Mouse (Mus musculus) limb, embryonic 14.5 days (tissue): ENCODE measurements at regions not wholly inside any gene's neighbourhood (a gene's known extent, or its start where the extent isn't known, plus 50 kb on each side); places are given as distances from the start of the nearest gene placed in this dataset.

Experiments
- ATAC-seq: fragments of 200-750 bp; cut with Nextera tagmentation; 2 replicates; pipeline ENCODE4 v1.8.0; 2017; ENCODE audit warnings: low read depth, moderate number of reproducible peaks, moderate TSS enrichment; ENCODE audit not compliant: low FRiP score
- DNase-seq: peaks from one replicate; pipeline ENCODE4 v3.0.0-alpha.2; 2015; ENCODE audit warnings: low spot score
- H3K27ac ChIP-seq: fragments of 300-500 bp; sonication (generic); replicated peaks from 2 replicates; pipeline ENCODE4 v1.5.1; 2014; ENCODE audit warnings: low read depth, mild to moderate bottlenecking, low read length, moderate library complexity, mixed read lengths
- H3K27me3 ChIP-seq: fragments of 300-500 bp; sonication (generic); 2 replicates; pipeline ENCODE4 v1.6.1; 2014; ENCODE audit warnings: low read length, mixed read lengths; ENCODE audit not compliant: control insufficient read depth, insufficient read depth
- H3K36me3 ChIP-seq: fragments of 300-500 bp; sonication (generic); 2 replicates; pipeline ENCODE4 v1.6.1; 2014; ENCODE audit warnings: mild to moderate bottlenecking, low read length, moderate library complexity, mixed read lengths; ENCODE audit not compliant: control insufficient read depth, insufficient read depth
- H3K4me1 ChIP-seq: fragments of 300-500 bp; sonication (generic); 2 replicates; pipeline ENCODE4 v1.6.1; 2014; ENCODE audit warnings: antibody characterized with exemption, low read length, mixed read lengths; ENCODE audit not compliant: control insufficient read depth, insufficient read depth
- H3K4me2 ChIP-seq: fragments of 300-500 bp; sonication (generic); replicated peaks from 2 replicates; pipeline ENCODE4 v1.6.1; 2014; ENCODE audit warnings: low read depth, mild to moderate bottlenecking, low read length, moderate library complexity; ENCODE audit not compliant: severe bottlenecking
- H3K4me3 ChIP-seq: fragments of 300-500 bp; sonication (generic); replicated peaks from 2 replicates; pipeline ENCODE4 v1.5.1; 2014; ENCODE audit warnings: low read length
- H3K9ac ChIP-seq: fragments of 300-500 bp; sonication (generic); 2 replicates; pipeline ENCODE4 v1.6.1; 2014; ENCODE audit warnings: mild to moderate bottlenecking, low read depth, low read length, moderate library complexity; ENCODE audit not compliant: severe bottlenecking
- H3K9me3 ChIP-seq: fragments of 300-500 bp; sonication (generic); 2 replicates; pipeline ENCODE4 v1.6.1; 2016; ENCODE audit warnings: low read length; ENCODE audit not compliant: control insufficient read depth
- POLR2A ChIP-seq: fragments of 200-500 bp; IDR thresholded peaks from 2 replicates; pipeline ENCODE4 v1.8.0; 2012; ENCODE audit warnings: inconsistent platforms, mild to moderate bottlenecking, moderate library complexity, borderline replicate concordance; ENCODE audit not compliant: insufficient read depth, insufficient read length; ENCODE audit errors: extremely low read depth
- WGBS: fragments of 180-500 bp; shearing (Covaris S2); extraction: QIAGEN DNeasy Blood & Tissue Kit; methylation state at CpG from one replicate; pipeline ENCODE4 v1.1.7; 2014; 5-methylcytosine and 5-hydroxymethylcytosine counted together

DNA sequence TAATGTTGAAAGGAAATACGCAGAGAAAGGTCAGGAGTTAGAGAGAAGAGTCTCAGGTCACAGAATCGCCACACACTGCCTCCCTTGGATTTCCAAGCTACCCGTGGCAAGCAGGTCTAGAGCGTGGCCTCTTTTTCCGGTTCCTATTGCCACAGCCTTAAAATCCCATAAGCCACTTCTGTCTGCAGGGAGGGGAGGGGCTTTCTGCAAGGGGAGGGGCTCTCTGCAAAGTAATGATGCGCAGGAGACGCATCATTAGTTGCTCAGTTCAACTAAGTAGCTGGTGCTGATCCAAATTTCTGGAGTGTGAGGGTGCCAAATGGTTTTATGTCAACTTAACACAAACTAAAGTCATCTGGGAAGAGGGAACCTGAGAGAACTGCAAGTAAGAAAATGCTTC is 179.6 kb downstream of the Dact1 start:
- TF ChIP-seq POLR2A = no peak
- no peak overlapping the region for H3K4me2 ChIP-seq
- WGBS = 85% methylated on average over 7 of the region's 7 CpGs
- DNase-seq = no peak
- H3K27ac ChIP-seq = no peak overlapping the region
- H3K36me3 ChIP-seq = no peaks in the 10 kb centered on the region
- no peaks in the 10 kb centered on the region for H3K4me1 ChIP-seq
- no peak overlapping the region for H3K9ac ChIP-seq
- no peak overlapping the region for H3K4me3 ChIP-seq
- no peaks in the 10 kb centered on the region for H3K27me3 ChIP-seq
- H3K9me3 ChIP-seq = no peaks in the 10 kb centered on the region
- no peak for ATAC-seq

DNA sequence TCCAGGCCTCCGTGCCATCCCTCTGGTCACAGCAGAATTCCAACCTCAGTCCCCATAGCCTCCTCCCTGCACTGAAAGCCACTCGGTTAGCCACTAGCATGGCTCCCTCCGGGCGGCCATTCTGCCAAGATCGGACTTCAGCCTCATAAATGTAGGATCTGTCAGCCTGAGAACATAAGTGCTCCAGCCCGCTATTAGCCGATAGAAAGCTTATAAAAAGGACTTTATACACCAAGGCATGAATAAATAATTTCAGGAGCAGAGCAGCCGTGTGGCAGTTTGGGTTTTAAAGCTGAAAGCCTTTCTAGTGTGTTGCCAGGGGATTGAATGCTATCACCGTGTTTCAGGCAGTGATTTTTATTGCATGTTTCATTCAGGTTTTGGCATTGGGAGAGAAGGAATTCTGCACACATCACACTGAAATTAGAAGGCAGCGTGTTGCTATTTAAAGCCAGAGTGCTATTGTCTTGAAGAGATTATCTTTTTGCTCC is 185.2 kb downstream of the Dact1 start:
- H3K27ac ChIP-seq = no peak overlapping the region
- no peaks in the 10 kb centered on the region for H3K9me3 ChIP-seq
- no peak for DNase-seq
- H3K27me3 ChIP-seq = no peaks in the 10 kb centered on the region; the same call in 1 of the 2 replicates
- no peak for ATAC-seq
- H3K4me2 ChIP-seq = peak overlapping the region; percentile 24; the same call in 1 of the 2 replicates
- H3K9ac ChIP-seq = no peak overlapping the region
- H3K4me1 ChIP-seq = peaks cover 9% of the 10 kb centered on the region
- TF ChIP-seq POLR2A = no peak
- WGBS = 32% methylated on average over 10 of the region's 10 CpGs
- H3K4me3 ChIP-seq = no peak overlapping the region
- H3K36me3 ChIP-seq = no peaks in the 10 kb centered on the region

DNA sequence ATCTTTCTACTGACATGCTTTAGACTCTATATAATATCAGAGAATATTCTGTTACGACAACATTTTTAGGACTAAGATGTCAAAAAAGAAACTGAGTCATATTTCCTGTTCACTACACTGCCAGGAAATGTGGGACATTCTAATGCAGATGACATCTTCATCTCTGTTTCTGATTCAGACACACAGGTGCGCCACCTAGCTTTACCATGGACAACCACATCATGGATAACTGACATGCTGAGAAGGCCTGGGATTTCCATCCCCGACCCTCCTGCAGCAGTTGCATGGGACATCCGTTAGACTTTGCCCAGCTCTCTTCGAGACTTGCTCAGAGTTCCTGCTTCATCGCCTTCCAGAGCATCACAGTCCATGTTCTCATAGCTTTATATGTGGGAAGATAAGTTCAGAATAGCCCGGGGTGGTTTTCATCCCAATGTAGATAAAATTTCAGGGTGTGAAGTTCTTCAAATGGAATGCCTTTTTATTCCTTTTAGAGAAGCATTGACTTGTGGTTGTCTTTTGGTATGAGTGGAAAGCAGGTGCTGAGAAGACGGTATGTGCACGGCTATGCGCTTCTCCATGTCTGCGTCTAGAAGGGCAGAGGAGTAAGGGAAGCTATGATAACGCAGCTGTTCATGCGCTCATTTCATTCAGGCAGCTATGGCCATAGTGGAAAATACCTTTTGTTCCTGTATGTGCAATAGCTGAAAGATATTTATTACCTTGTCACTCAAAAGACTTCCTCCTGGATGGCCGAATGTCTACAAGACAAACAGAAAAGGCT is 188.8 kb downstream of the Dact1 start:
- ATAC-seq (no peak), DNase-seq (no peak)
- Histone ChIP-seq H3K9me3 (no peaks in the 10 kb centered on the region), H3K4me3 (no peak overlapping the region), H3K9ac (no peak overlapping the region), H3K27me3 (no peaks in the 10 kb centered on the region; the same call in 1 of the 2 replicates), H3K27ac (no peak overlapping the region), H3K4me2 (no peak overlapping the region), H3K36me3 (no peaks in the 10 kb centered on the region), H3K4me1 (peaks cover 9% of the 10 kb centered on the region)
- no peak for TF ChIP-seq POLR2A
- 75% methylated on average over 14 of the region's 14 CpGs for WGBS

DNA sequence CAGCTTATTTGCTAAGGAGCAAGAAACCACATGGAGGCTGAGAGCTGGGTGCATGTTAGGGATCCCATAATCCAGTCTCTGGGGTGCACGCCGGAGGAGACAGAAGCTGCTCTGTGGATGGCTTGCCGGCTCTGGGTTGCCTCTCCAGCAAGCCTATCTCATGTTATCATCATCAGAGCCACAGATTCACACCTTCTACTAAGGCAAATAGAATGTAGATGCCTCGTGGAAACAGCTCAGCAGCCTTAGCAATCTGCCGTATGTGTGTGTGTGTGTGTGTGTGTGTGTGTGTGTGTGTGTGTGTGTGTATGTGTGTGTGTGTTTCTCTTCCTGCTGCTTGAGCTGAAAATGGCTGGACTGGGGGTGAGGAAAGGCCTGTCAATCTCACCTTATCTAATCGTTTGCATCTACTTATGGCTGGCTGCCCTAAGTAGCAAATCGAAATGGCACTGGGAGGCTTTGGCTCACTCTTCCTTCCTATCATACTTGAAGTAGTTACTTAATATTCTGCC is 191.7 kb downstream of the Dact1 start:
- no peak overlapping the region for H3K27ac ChIP-seq
- H3K27me3 ChIP-seq = no peaks in the 10 kb centered on the region; the same call in 1 of the 2 replicates

DNA sequence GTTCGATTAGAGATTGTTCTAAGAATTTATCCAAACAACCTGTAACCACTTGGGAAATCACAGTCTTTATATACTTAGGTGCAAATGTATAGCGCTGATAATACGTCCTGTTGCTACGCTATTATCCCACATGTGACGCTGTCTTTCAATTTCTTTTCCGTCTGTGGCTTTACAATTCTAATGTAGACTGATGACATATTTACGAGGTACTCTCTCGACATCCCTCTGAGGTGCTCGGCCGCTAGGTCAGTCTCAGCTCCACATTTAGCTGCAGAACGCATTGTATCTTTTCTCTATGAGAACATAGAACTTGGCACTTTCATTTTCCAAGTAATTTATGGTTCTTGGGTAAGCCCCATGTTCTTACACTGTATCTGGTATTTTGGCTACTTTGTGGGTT is 193.6 kb downstream of the Dact1 start:
- Histone ChIP-seq H3K27me3 (no peaks in the 10 kb centered on the region; the same call in 1 of the 2 replicates), H3K4me3 (no peak overlapping the region), H3K9me3 (no peaks in the 10 kb centered on the region), H3K27ac (no peak overlapping the region), H3K4me2 (no peak overlapping the region), H3K4me1 (0 out of 2 replicates have a peak, but pooled peaks cover 5% of the 10 kb centered on the region), H3K36me3 (no peaks in the 10 kb centered on the region), H3K9ac (no peak overlapping the region)
- WGBS = 22% methylated on average over 11 of the region's 11 CpGs
- ATAC-seq (peak; percentile 53; the same call in 1 of the 2 replicates), DNase-seq (peak; percentile 47)
- no peak for TF ChIP-seq POLR2A

More for the DNA sequence above, 191.7 kb downstream of the Dact1 start:
- Histone ChIP-seq H3K4me1 (no peaks in the 10 kb centered on the region), H3K9me3 (no peaks in the 10 kb centered on the region), H3K36me3 (no peaks in the 10 kb centered on the region), H3K4me3 (no peak overlapping the region), H3K4me2 (no peak overlapping the region), H3K9ac (no peak overlapping the region)
- no peak for ATAC-seq
- TF ChIP-seq POLR2A = no peak
- DNase-seq = no peak
- 55% methylated on average over 7 of the region's 7 CpGs for WGBS
